Mouse (Mus musculus) myocyte (in vitro differentiated cells): ENCODE data around the gene Clec4f.

ENCODE experiments used
- CEBPB ChIP-seq: IDR thresholded peaks from 2 replicates; pipeline ENCODE4 v1.6.1; 2011; ENCODE audit warnings: mild to moderate bottlenecking, moderate library complexity; ENCODE audit not compliant: poor library complexity, insufficient read depth, severe bottlenecking
- E2F4 ChIP-seq: IDR thresholded peaks from one replicate; pipeline ENCODE4 v1.6.1; 2011; ENCODE audit warnings: mild to moderate bottlenecking, control low read depth, moderate library complexity; ENCODE audit not compliant: insufficient read depth
- MAX ChIP-seq: IDR thresholded peaks from one replicate; pipeline ENCODE4 v1.6.1; 2011; ENCODE audit warnings: low read depth, mild to moderate bottlenecking, control low read depth
- MYOD1 ChIP-seq, 3 experiments: IDR thresholded peaks; one replicate each; pipeline ENCODE4 v1.6.1; 2011; ENCODE audit warnings: control low read depth in 2 of 3, low read depth in 2 of 3, mild to moderate bottlenecking in 2 of 3, moderate library complexity in 1 of 3; ENCODE audit not compliant: insufficient read length in 2 of 3, control insufficient read depth in 1 of 3
- MYOG ChIP-seq, 3 experiments: IDR thresholded peaks; one replicate each; pipeline ENCODE4 v1.6.1; 2011; ENCODE audit warnings: control low read depth in 2 of 3, low read depth in 2 of 3, mild to moderate bottlenecking in 2 of 3; ENCODE audit not compliant: insufficient read length in 2 of 3, control insufficient read depth in 1 of 3, insufficient read depth in 1 of 3
- POLR2A ChIP-seq: IDR thresholded peaks from one replicate; pipeline ENCODE4 v1.6.1; 2011; ENCODE audit warnings: low read depth, mild to moderate bottlenecking, control low read depth, moderate library complexity; ENCODE audit not compliant: insufficient read length
- POLR2AphosphoS2 ChIP-seq: IDR thresholded peaks from one replicate; pipeline ENCODE4 v1.6.1; 2011; ENCODE audit warnings: low read depth, control low read depth; ENCODE audit not compliant: insufficient read length
- SRF ChIP-seq: IDR thresholded peaks from one replicate; pipeline ENCODE4 v1.6.1; 2011; ENCODE audit warnings: low read depth; ENCODE audit not compliant: control insufficient read depth, insufficient read length
- TCF12 ChIP-seq: IDR thresholded peaks from one replicate; pipeline ENCODE4 v1.6.1; 2011; ENCODE audit warnings: mild to moderate bottlenecking, control low read depth; ENCODE audit not compliant: poor library complexity, insufficient read depth, severe bottlenecking
- TCF3 ChIP-seq: IDR thresholded peaks from one replicate; pipeline ENCODE4 v1.6.1; 2011; ENCODE audit warnings: low read depth, control low read depth; ENCODE audit not compliant: insufficient read length
- USF1 ChIP-seq: IDR thresholded peaks from one replicate; pipeline ENCODE4 v1.6.1; 2011; ENCODE audit warnings: low read depth, mild to moderate bottlenecking, control low read depth, moderate library complexity

DNA sequence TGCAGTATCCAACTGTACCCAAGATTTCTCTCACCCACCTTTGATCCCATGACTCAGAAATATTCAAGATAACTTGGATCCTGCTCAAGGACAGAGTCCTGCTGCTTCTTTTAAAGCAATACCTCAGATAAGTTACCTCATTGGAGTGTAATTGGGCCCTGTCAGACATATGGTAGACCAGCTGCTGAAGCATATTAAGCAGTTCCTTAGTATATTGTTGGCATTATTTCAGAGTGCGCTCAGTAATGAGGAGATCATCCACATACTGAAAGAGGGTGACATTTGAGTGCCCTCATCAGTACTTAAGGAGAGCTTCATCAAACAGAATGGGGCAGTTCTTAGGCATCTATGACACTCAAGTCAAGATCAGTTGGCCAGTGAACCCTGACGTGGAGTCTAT lies 9.0 kb upstream of the Clec4f start:
- TF ChIP-seq MAX (no peak), POLR2A (no peak), USF1 (no peak), MYOD1 (IDR thresholded peaks at IDR 0.05; ENCODE audit: control insufficient read depth in 1 of 3, insufficient read length in 2 of 3, low read depth in 2 of 3) (no peak), TCF3 (no peak), E2F4 (no peak), TCF12 (no peak), CEBPB (no peak), SRF (no peak), MYOG (IDR thresholded peaks at IDR 0.05; ENCODE audit: control insufficient read depth in 1 of 3, insufficient read depth in 1 of 3, insufficient read length in 2 of 3, low read depth in 2 of 3) (no peak), POLR2AphosphoS2 (no peak)
